Mouse (Mus musculus) liver, adult 2 months (tissue): ENCODE measurements around the gene Jund.

Experiments
- CTCF ChIP-seq: fragments of 200-500 bp; IDR thresholded peaks from 2 replicates; pipeline ENCODE4 v1.5.1; 2011; ENCODE audit warnings: low read depth, low read length, control low read depth
- POLR2A ChIP-seq: fragments of 200-500 bp; IDR thresholded peaks from 2 replicates; pipeline ENCODE4 v1.6.1; 2011; ENCODE audit warnings: low read length, control low read depth; ENCODE audit not compliant: insufficient read depth; ENCODE audit errors: extremely low read depth

GRCm38 (mm10) chr8:70657214-70657613, 41.5 kb upstream of the Jund start:
- no peak for TF ChIP-seq CTCF
- TF ChIP-seq POLR2A: no peak
